Mouse (Mus musculus) olfactory bulb, adult 2 months (tissue): ENCODE measurements around the gene Hoxa6.

Experiments
- CTCF ChIP-seq: fragments of 200-500 bp; IDR thresholded peaks from 2 replicates; pipeline ENCODE4 v1.5.1; 2012; ENCODE audit warnings: low read depth, mild to moderate bottlenecking, low read length, moderate library complexity; ENCODE audit not compliant: insufficient read depth
- POLR2A ChIP-seq: fragments of 200-500 bp; IDR thresholded peaks from 2 replicates; pipeline ENCODE4 v1.6.1; 2012; ENCODE audit warnings: mild to moderate bottlenecking, low read depth, low read length, moderate library complexity; ENCODE audit not compliant: insufficient read depth

GRCm38 (mm10) chr6:52162093-52162380 lies 46.5 kb downstream of the Hoxa6 start:
- TF ChIP-seq CTCF (no peak), POLR2A (no peak)
